Mouse (Mus musculus): ENCODE data around the gene Cpn1. TPM values are rescaled to one million over a fixed set of nuclear protein-coding genes. Genes with fewer than 3 reads are reported as not detected.
A peak's percentile ranks its signal among the peaks of the same experiment; 100 is the strongest.

Gene Cpn1
- total RNA-seq, 1 experiment from 2014 or later = 23.9 TPM

- DNase-seq = no peak
Measured at GRCm38 (mm10) chr19:43939171-43939768, 47.1 kb downstream of the Cpn1 start.

GRCm38 (mm10) chr19:43938355-43938754 lies 48.0 kb downstream of the Cpn1 start:
- no peak for DNase-seq

GRCm38 (mm10) chr19:43930926-43931325 lies 55.4 kb downstream of the Cpn1 start:
- DNase-seq = no peak

- DNase-seq = no peak
Measured at GRCm38 (mm10) chr19:43930366-43930765, 56.0 kb downstream of the Cpn1 start.

- DNase-seq = no peak
Measured at GRCm38 (mm10) chr19:43929869-43930268, 56.5 kb downstream of the Cpn1 start.

- no peak for DNase-seq
Measured at GRCm38 (mm10) chr19:43927967-43928366, 58.4 kb downstream of the Cpn1 start.

GRCm38 (mm10) chr19:43927057-43927456 lies 59.3 kb downstream of the Cpn1 start:
- DNase-seq = no peak

GRCm38 (mm10) chr19:43926141-43926987 lies 60.0 kb downstream of the Cpn1 start:
- DNase-seq = peak; percentile 49

GRCm38 (mm10) chr19:43924361-43924760 lies 62.0 kb downstream of the Cpn1 start:
- peak; percentile 51 for DNase-seq

GRCm38 (mm10) chr19:43922963-43923362 lies 63.4 kb downstream of the Cpn1 start:
- no peak for DNase-seq

- no peak for DNase-seq
Measured at GRCm38 (mm10) chr19:43921410-43921809, 64.9 kb downstream of the Cpn1 start.

GRCm38 (mm10) chr19:43920453-43921300 lies 65.7 kb downstream of the Cpn1 start:
- peak; percentile 38 for DNase-seq

- DNase-seq = no peak
Measured at GRCm38 (mm10) chr19:43919841-43920240, 66.5 kb downstream of the Cpn1 start.

- DNase-seq = no peak
Measured at GRCm38 (mm10) chr19:43918834-43919233, 67.5 kb downstream of the Cpn1 start.

- DNase-seq = no peak
Measured at GRCm38 (mm10) chr19:43917763-43918162, 68.6 kb downstream of the Cpn1 start.

GRCm38 (mm10) chr19:43917406-43917691 lies 69.0 kb downstream of the Cpn1 start:
- no peak for DNase-seq

- peak; percentile 58 for DNase-seq
Measured at GRCm38 (mm10) chr19:43916586-43917405, 69.6 kb downstream of the Cpn1 start.

- no peak for DNase-seq
Measured at GRCm38 (mm10) chr19:43915431-43915830, 70.9 kb downstream of the Cpn1 start.

GRCm38 (mm10) chr19:43914986-43915385 lies 71.4 kb downstream of the Cpn1 start:
- DNase-seq = no peak

- no peak for DNase-seq
Measured at GRCm38 (mm10) chr19:43912775-43913486, 73.4 kb downstream of the Cpn1 start.

GRCm38 (mm10) chr19:43906492-43906891 lies 79.9 kb downstream of the Cpn1 start:
- no peak for DNase-seq

All from adrenal gland, postnatal 14 days (tissue).